Mouse (Mus musculus) cerebellum, adult 2 months (tissue): ENCODE measurements around the gene Nkap.

ENCODE experiments used
- CTCF ChIP-seq: fragments of 200-500 bp; IDR thresholded peaks from 2 replicates; pipeline ENCODE4 v1.5.1; 2011; ENCODE audit warnings: low read depth, mild to moderate bottlenecking, control low read depth, low read length, moderate library complexity, borderline replicate concordance; ENCODE audit not compliant: insufficient read depth
- POLR2A ChIP-seq: fragments of 200-500 bp; IDR thresholded peaks from 2 replicates; pipeline ENCODE4 v1.6.1; 2011; ENCODE audit warnings: low read length, control low read depth, borderline replicate concordance; ENCODE audit not compliant: insufficient read depth

DNA sequence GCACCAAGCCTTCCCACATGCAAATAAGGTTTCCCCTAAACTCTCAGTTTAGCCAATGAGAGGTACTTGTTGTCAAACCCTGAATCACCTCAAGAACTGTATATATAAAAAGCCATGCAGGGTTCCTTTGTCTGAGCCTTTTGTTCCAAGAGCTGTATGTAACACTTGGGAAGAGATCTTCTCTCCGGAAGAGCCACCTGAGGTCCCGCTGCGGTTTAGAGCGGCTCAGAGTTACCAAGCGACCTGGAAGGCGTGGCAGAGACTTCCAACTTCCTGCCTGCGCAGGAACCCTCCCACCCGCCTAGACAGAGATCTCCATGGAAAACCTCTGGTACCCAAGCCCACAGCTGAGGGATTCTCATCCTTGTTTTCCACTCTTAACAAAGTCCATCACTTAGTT lies 72.1 kb downstream of the Nkap start:
- no peak for TF ChIP-seq POLR2A
- no peak for TF ChIP-seq CTCF
